Mouse (Mus musculus): ENCODE data around the gene Bmp5.
A peak's percentile ranks its signal among the peaks of the same experiment; 100 is the strongest.

DNA sequence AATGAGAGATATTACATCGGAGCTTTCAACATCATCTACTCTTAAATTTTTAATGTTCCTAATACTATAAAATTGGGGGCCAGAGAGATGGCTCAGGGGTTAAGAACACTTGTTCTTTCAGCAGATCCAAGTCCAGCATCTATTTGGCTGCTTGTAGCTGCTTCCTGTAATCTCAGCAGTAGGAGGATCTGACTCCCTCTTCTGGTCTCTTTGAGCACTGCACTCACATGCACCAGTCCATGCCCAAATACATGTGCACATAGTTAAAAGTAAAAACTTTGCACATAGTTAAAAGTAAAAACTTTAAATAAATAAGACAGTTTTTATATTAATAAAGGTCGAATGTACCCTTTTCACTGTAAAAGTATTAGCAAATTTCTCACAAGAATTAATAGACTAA is 130.3 kb downstream of the Bmp5 start:
- peak; percentile 25 to 57 (median 56); a peak in 5 of 6 replicates for TF ChIP-seq CTCF (IDR thresholded peaks at IDR 0.05 in 2 of 3, conservative IDR thresholded peaks at IDR 0.05 in 1 of 3; ENCODE audit: control insufficient read depth in 1 of 3, insufficient read depth in 1 of 3, low read depth in 2 of 3, low read length in 3 of 3, poor library complexity in 1 of 3, severe bottlenecking in 1 of 3)
- no peak for TF ChIP-seq TAL1 (IDR thresholded peaks at IDR 0.05; ENCODE audit: low read length)
- no peak for TF ChIP-seq ZNF384 (IDR thresholded peaks at IDR 0.05; ENCODE audit: low read depth, low read length)
- TF ChIP-seq NELFE (IDR thresholded peaks at IDR 0.05; ENCODE audit: low read depth, low read length): no peak
- TF ChIP-seq KAT2A (conservative IDR thresholded peaks at IDR 0.05; ENCODE audit: low read depth, low read length): no peak
- no peak for TF ChIP-seq UBTF (IDR thresholded peaks at IDR 0.05; ENCODE audit: borderline replicate concordance, insufficient read depth, low read depth, low read length)

All from MEL (cell line).